Mouse (Mus musculus) urinary bladder, postnatal 0 days (tissue): Measurements from ENCODE around the gene Wdr92. TPM values are rescaled to one million over a fixed set of nuclear protein-coding genes. Genes with fewer than 3 reads are reported as not detected.

ENCODE experiments used
- polyA plus RNA-seq: library from polyadenylated mRNA; unstranded; fragments of >200 nt; fragmentation: Nextera tagmentation; extraction: Ambion mirVana; gene quantifications from 2 replicates; pipeline ENCODE4 v1.2.1, GENCODE M21; 2015

The Wdr92 gene
- polyA plus RNA-seq = 11.5 and 11.6 TPM in 2 replicates

GRCm38 (mm10) chr11:17181807-17182206, at the start of gene Wdr92:
TSS of gene Wdr92 (plus strand) at chr11:17182107.

GRCm38 (mm10) chr11:17158858-17159737, 22.8 kb upstream of the Wdr92 start, which contains the start of gene Ppp3r1:
TSS of gene Ppp3r1 (plus strand) at chr11:17159263.

GRCm38 (mm10) chr11:17211258-17212140, 29.6 kb downstream of the Wdr92 start, which contains the start of gene Pno1:
TSS of gene Pno1 (minus strand) at chr11:17211568.

GRCm38 (mm10) chr11:17257443-17257842, 75.5 kb downstream of the Wdr92 start, which contains the start of gene C1d:
TSS of gene C1d (plus strand) at chr11:17257579.

Other genes with a start within 250 kb of the Wdr92 start
- 0.48 TPM in 2 replicates for gene Fbxo48, start 230.7 kb upstream of the Wdr92 start, polyA plus RNA-seq
- gene Cnrip1, start 130.5 kb upstream of the Wdr92 start, polyA plus RNA-seq = 21.2 and 21.6 TPM in 2 replicates
- 3.7 and 21.4 TPM in 2 replicates for gene Plek, start 129.7 kb upstream of the Wdr92 start, polyA plus RNA-seq
- gene Ppp3r1, start 22.8 kb upstream of the Wdr92 start, polyA plus RNA-seq = 77.3 and 96.3 TPM in 2 replicates
- 56.8 and 63.4 TPM in 2 replicates for gene Pno1, start 29.5 kb downstream of the Wdr92 start, polyA plus RNA-seq
- gene C1d, start 75.5 kb downstream of the Wdr92 start, polyA plus RNA-seq = 88.0 and 102 TPM in 2 replicates